Mouse (Mus musculus): ENCODE data around the gene Timm22. TPM values are rescaled to one million over a fixed set of nuclear protein-coding genes. Genes with fewer than 3 reads are reported as not detected.

The Timm22 gene
- polyA plus RNA-seq, 1 experiment, result 17.4 TPM

DNA sequence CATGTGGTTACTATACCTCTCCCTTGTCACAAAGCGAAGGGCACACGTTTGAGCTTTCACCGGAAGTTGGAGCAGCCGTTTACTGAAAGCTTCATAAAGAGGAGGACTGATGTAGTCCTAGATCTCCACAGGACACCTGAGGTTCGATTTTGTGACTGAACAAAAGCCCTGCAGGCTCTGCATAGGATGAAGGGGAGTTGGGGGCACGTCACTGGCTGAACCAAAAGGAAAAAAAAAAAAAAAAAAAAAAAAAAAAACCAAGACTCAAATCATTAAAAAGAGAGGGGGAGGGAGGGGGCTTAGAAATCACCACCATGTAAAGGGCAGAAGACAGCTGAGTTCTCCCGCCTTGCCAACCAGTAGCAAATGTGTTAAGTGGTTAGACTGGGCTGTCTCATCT, 18.0 kb upstream of the Timm22 start:
- H3K36me3 ChIP-seq (ENCODE audit: control insufficient read depth, insufficient read depth, low read length), result no peaks in the 10 kb centered on the region
- TF ChIP-seq POLR2A (IDR thresholded peaks at IDR 0.05; ENCODE audit: low read depth, low read length) (no peak), CTCF (conservative IDR thresholded peaks at IDR 0.05; ENCODE audit: insufficient read depth, insufficient read length, low read depth, low read length) (no peak)
- no peaks in the 10 kb centered on the region for H3K27me3 ChIP-seq (replicated peaks; ENCODE audit: control insufficient read depth, insufficient read depth, low read length)
- WGBS, result 66% methylated on average over 7 of the region's 7 CpGs
- H3K4me1 ChIP-seq (ENCODE audit: control insufficient read depth, insufficient read depth, low read length), result no peaks in the 10 kb centered on the region
- H3K27ac ChIP-seq (ENCODE audit: insufficient read depth, low read depth, low read length), result no peak overlapping the region
- DNase-seq, result no peak
- no peak overlapping the region for H3K4me3 ChIP-seq (ENCODE audit: insufficient read depth, low read depth, low read length)

- Histone ChIP-seq H3K36me3 (ENCODE audit: control insufficient read depth, insufficient read depth, low read length) (no peaks in the 10 kb centered on the region), H3K4me3 (ENCODE audit: insufficient read depth, low read depth, low read length) (no peak overlapping the region), H3K4me1 (ENCODE audit: control insufficient read depth, insufficient read depth, low read length) (no peaks in the 10 kb centered on the region), H3K27me3 (replicated peaks; ENCODE audit: control insufficient read depth, insufficient read depth, low read length) (no peaks in the 10 kb centered on the region), H3K27ac (ENCODE audit: insufficient read depth, low read depth, low read length) (no peak overlapping the region)
- no peak for TF ChIP-seq POLR2A (IDR thresholded peaks at IDR 0.05; ENCODE audit: low read depth, low read length)
- 76% methylated on average over 7 of the region's 7 CpGs for WGBS
- no peak for DNase-seq
Observed at GRCm38 (mm10) chr11:76392532-76392931, 14.2 kb upstream of the Timm22 start.

DNA sequence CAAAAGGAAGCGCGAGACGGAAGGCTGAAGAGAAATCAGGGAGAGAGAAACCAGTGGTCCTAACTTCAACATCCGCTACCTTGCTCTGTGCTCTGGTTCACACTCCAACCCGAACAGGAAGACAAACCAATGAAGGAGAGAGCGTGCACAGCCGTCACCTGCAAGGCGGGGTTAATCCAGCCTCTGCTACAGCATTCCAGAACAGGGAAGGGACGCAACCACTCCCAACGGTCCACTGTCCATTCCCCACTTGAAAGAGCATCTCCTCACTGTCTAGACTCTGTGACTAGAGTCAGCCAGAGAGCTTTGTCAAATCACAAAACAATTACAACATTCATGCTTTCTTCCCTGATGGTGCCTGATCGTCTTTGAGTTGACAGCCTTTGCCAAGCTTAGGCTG, 13.8 kb upstream of the Timm22 start:
- Histone ChIP-seq H3K4me1 (ENCODE audit: control insufficient read depth, insufficient read depth, low read length) (no peaks in the 10 kb centered on the region), H3K4me3 (ENCODE audit: insufficient read depth, low read depth, low read length) (no peak overlapping the region), H3K36me3 (ENCODE audit: control insufficient read depth, insufficient read depth, low read length) (no peaks in the 10 kb centered on the region), H3K27me3 (replicated peaks; ENCODE audit: control insufficient read depth, insufficient read depth, low read length) (no peaks in the 10 kb centered on the region), H3K27ac (ENCODE audit: insufficient read depth, low read depth, low read length) (no peak overlapping the region)
- TF ChIP-seq POLR2A (IDR thresholded peaks at IDR 0.05; ENCODE audit: low read depth, low read length), result no peak
- TF ChIP-seq CTCF (conservative IDR thresholded peaks at IDR 0.05; ENCODE audit: insufficient read depth, insufficient read length, low read depth, low read length), result no peak
- no peak for DNase-seq
- 89% methylated on average over 11 of the region's 11 CpGs for WGBS

DNA sequence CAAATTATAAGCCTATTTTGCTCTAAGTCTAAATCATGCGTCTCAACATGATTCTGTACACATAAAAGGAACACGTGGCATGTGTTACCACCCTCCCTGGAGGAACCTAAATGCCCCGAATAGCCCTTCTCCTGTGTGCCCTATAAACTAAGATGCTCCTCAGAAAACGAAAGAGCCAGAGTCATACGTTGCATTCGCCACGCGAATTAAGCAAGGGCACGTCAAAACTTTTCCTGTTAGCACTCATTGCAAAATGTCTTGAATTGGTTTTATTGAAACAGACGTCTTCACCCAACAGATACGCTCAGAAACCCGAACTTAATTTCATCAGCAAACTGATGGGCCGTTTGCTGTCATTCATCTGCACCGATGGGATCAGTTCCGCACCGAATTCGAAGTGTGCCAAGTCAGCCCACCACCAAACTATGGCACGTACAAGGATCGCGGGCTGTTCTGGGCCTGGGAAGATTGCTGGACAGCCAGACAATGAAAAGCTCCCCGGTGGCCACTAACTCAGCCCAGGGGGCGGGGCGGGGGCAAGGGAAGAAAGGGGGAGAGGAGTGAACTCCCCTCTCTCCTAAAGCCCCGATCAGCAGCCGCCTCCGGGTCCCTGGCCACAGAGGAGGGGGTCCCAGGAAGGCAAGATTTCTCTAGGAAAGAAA, 9.0 kb upstream of the Timm22 start:
- TF ChIP-seq POLR2A (IDR thresholded peaks at IDR 0.05; ENCODE audit: low read depth, low read length), result no peak
- no peak for TF ChIP-seq CTCF (conservative IDR thresholded peaks at IDR 0.05; ENCODE audit: insufficient read depth, insufficient read length, low read depth, low read length)
- DNase-seq, result peak; percentile 35

DNA sequence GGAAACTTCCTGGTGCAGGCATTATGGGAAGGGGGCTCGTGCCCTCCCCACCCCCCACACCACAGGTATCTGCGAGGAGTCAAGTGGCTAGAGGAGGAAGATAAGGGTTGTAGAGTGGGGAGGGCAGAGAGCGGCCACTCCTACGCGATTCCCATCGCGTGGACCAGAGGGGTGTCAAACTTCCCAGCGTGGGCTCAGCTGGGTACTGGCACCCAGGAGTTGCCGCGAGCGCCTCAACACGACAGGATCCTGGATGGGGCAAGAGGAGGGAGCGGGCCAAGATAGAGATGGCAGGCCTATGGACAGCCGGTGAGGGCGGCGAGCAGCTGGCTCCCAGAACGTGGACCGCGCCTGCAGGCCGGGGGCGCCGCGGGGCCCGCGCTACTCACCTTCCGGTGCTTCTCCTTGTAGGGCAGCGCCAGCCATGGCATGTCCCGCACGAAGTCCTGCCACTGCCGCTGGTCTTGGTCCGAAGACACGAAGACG, 8.4 kb upstream of the Timm22 start:
- Histone ChIP-seq H3K27ac (ENCODE audit: insufficient read depth, low read depth, low read length) (no peak overlapping the region), H3K36me3 (ENCODE audit: control insufficient read depth, insufficient read depth, low read length) (no peaks in the 10 kb centered on the region), H3K4me3 (ENCODE audit: insufficient read depth, low read depth, low read length) (peak overlapping the region; percentile 76), H3K4me1 (ENCODE audit: control insufficient read depth, insufficient read depth, low read length) (no peaks in the 10 kb centered on the region; the same call in 1 of the 2 replicates), H3K27me3 (replicated peaks; ENCODE audit: control insufficient read depth, insufficient read depth, low read length) (no peaks in the 10 kb centered on the region)
- 0% methylated on average over 31 of the region's 33 CpGs for WGBS
- DNase-seq, result no peak
- TF ChIP-seq POLR2A (IDR thresholded peaks at IDR 0.05; ENCODE audit: low read depth, low read length) (no peak), CTCF (conservative IDR thresholded peaks at IDR 0.05; ENCODE audit: insufficient read depth, insufficient read length, low read depth, low read length) (no peak)

More for the DNA sequence above, 9.0 kb upstream of the Timm22 start:
- no peaks in the 10 kb centered on the region for H3K36me3 ChIP-seq (ENCODE audit: control insufficient read depth, insufficient read depth, low read length)
- 11% methylated on average over 26 of the region's 26 CpGs for WGBS
- H3K4me1 ChIP-seq (ENCODE audit: control insufficient read depth, insufficient read depth, low read length), result no peaks in the 10 kb centered on the region; the same call in 1 of the 2 replicates
- no peaks in the 10 kb centered on the region for H3K27me3 ChIP-seq (replicated peaks; ENCODE audit: control insufficient read depth, insufficient read depth, low read length)
- H3K27ac ChIP-seq (ENCODE audit: insufficient read depth, low read depth, low read length), result no peak overlapping the region
- peak overlapping the region; percentile 76 for H3K4me3 ChIP-seq (ENCODE audit: insufficient read depth, low read depth, low read length)

DNA sequence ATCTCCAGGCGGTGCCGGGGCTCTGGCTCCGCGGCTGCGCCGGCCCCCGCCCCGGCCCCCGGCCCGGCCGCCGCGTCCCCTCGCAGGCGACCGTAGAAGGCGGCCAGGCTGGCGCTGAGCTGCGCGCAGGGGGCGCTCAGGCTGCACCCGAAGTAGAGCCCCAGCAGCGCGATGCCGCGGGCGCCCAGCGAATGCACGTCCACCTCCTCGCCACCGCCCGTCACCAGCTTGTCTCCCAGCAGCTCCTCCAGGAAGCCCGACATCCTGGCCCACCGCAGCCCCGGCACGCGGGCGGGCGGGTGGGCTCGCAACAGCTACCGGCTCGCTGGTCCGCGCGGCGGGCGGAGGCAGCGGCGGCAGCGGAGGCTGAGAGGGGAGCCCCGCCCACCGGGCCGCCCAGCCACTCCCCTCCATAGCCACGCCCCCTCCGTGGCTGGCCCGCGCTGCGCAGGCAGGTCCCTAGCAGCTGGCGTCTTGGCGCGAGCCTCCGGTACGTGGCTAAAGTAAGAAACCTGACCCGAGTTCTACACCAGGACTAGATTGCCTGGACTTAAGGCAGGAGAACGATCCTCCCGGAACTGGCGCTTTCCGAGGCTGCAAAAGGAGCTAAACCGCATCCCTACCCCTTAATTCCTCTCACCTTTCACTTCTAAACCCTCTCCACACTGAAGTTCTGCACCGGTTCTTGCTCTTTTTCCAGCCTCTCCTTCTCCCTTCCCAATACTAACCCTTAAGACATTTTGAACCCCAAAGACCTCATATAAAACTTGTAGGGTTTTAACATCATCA, 7.8 kb upstream of the Timm22 start, which contains the start of gene Nxn:
Gene Nxn (minus strand): TSS at position 343 of the 789 bp plus-strand sequence.
- Histone ChIP-seq H3K27ac (ENCODE audit: insufficient read depth, low read depth, low read length) (0 out of 2 replicates have a peak within 1 kb of the TSS, but pooled peaks have one; percentile 25), H3K4me3 (ENCODE audit: insufficient read depth, low read depth, low read length) (peak within 1 kb of the TSS; percentile 76), H3K27me3 (replicated peaks; ENCODE audit: control insufficient read depth, insufficient read depth, low read length) (no peaks in the 10 kb centered on the region), H3K4me1 (ENCODE audit: control insufficient read depth, insufficient read depth, low read length) (no peaks in the 10 kb centered on the region; the same call in 1 of the 2 replicates), H3K36me3 (ENCODE audit: control insufficient read depth, insufficient read depth, low read length) (no peaks in the 10 kb centered on the region)
- TF ChIP-seq POLR2A (IDR thresholded peaks at IDR 0.05; ENCODE audit: low read depth, low read length), result no peak
- no peak for TF ChIP-seq CTCF (conservative IDR thresholded peaks at IDR 0.05; ENCODE audit: insufficient read depth, insufficient read length, low read depth, low read length)
- DNase-seq, result peak; percentile 96
- WGBS, result under 1% methylated on average over 66 of the region's 70 CpGs

All from kidney, adult 2 months (tissue).